Comparison of ENCODE assay signal across 9 mouse cellular contexts in the genomic region with DNA sequence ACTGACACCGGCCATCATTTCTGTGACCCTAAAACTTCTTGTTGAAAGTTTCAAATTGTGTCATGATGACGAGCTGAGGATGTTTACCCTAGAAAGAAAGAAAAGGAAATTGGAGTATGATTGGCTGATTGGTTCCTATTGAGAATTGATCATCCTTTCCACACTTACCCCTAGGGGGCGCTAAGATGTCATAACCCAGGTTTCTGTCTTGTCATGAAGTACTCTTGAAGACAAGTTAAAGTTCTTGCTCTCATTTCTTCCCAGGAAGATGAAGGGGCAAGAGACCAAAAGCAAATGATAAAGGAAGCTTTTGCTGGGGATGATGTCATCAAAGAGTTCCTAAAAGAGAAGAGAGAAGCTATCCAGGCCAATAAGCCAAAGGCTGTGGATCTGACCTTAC. TPM values are rescaled to one million over a fixed set of nuclear protein-coding genes. Genes with fewer than 3 reads are reported as not detected.
DNase-seq lines count a peak whose midpoint lies in the region; ATAC-seq and TF ChIP-seq lines count a peak whose summit lies in the region.
"Had no signal": no experiment of that assay in that cellular context is flagged by ENCODE, and none has a peak within 500 bp of the region (broad histone marks: within the 10 kb centered on the region; RNA-seq: fewer than 3 reads in every experiment).

No protein-coding gene starts in this region.

- H3K27ac ChIP-seq in kidney, adult 2 months (ENCODE audit: insufficient read depth, low read depth, low read length), result no peak overlapping the region
- no peak overlapping the region for H3K27ac ChIP-seq in kidney, embryonic 14.5 days (ENCODE audit: low read depth, low read length)
- H3K27ac ChIP-seq in limb, embryonic 14.5 days (replicated peaks; ENCODE audit: low read depth, low read length), result no peak overlapping the region
- H3K27ac ChIP-seq: hindbrain, embryonic 15.5 days had no signal

- no peak overlapping the region for H3K4me2 ChIP-seq in kidney, embryonic 14.5 days (replicated peaks; ENCODE audit: low read depth, low read length)
- no peak overlapping the region for H3K4me2 ChIP-seq in limb, embryonic 14.5 days (replicated peaks; ENCODE audit: low read depth, low read length, severe bottlenecking)
- H3K4me2 ChIP-seq: hindbrain, embryonic 15.5 days had no signal

- ATAC-seq in kidney, embryonic 14.5 days (ENCODE audit: low FRiP score, low TSS enrichment), result no peak
- peak; percentile 80 for ATAC-seq in CD4-positive, CD25-positive, alpha-beta regulatory T cell, adult 4 months
- peak; percentile 87 for ATAC-seq in erythroblast, adult 5-6 weeks (replicated peaks; ENCODE audit: low FRiP score, poor library complexity, severe bottlenecking)
- ATAC-seq in limb, embryonic 14.5 days (ENCODE audit: low FRiP score, low read depth), result no peak

- no peak overlapping the region for H3K9ac ChIP-seq in kidney, embryonic 14.5 days (ENCODE audit: low read depth, low read length)
- H3K9ac ChIP-seq in limb, embryonic 14.5 days (ENCODE audit: low read depth, low read length, severe bottlenecking), result no peak overlapping the region
- H3K9ac ChIP-seq: hindbrain, embryonic 15.5 days had no signal

- no peaks in the 10 kb centered on the region for H3K9me3 ChIP-seq in kidney, embryonic 14.5 days (ENCODE audit: control insufficient read depth, low read length)
- no peaks in the 10 kb centered on the region for H3K9me3 ChIP-seq in limb, embryonic 14.5 days (ENCODE audit: control insufficient read depth, low read length)
- H3K9me3 ChIP-seq: hindbrain, embryonic 15.5 days; megakaryocyte, embryonic 14.5 days had no signal

- H3K36me3 ChIP-seq in kidney, adult 2 months (ENCODE audit: control insufficient read depth, insufficient read depth, low read length), result no peaks in the 10 kb centered on the region; the same call in none of the 2 replicates
- peaks cover 4% of the 10 kb centered on the region; the same call in 1 of the 2 replicates for H3K36me3 ChIP-seq in kidney, embryonic 14.5 days (ENCODE audit: control insufficient read depth, insufficient read depth, low read length)
- peaks cover 14% of the 10 kb centered on the region for H3K36me3 ChIP-seq in limb, embryonic 14.5 days (ENCODE audit: control insufficient read depth, insufficient read depth, low read length)

- peak; percentile 45 for DNase-seq in kidney, adult 2 months
- DNase-seq in R1 (ENCODE audit: low read depth, low spot score), result peak; percentile 57
- DNase-seq in limb, embryonic 14.5 days (ENCODE audit: low spot score), result peak; percentile 49
- peak; percentile 48 to 81 for DNase-seq in spleen, postnatal 4 days (ENCODE audit: low spot score in 2 of 2)

- TF ChIP-seq CTCF in kidney, adult 2 months (conservative IDR thresholded peaks at IDR 0.05; ENCODE audit: insufficient read depth, insufficient read length, low read depth, low read length), result no peak

- H3K27me3 ChIP-seq in kidney, adult 2 months (replicated peaks; ENCODE audit: control insufficient read depth, insufficient read depth, low read length), result no peaks in the 10 kb centered on the region
- H3K27me3 ChIP-seq in kidney, embryonic 14.5 days (ENCODE audit: control insufficient read depth, insufficient read depth, low read length), result no peaks in the 10 kb centered on the region
- H3K27me3 ChIP-seq in limb, embryonic 14.5 days (ENCODE audit: control insufficient read depth, insufficient read depth, low read length), result no peaks in the 10 kb centered on the region
- H3K27me3 ChIP-seq: hindbrain, embryonic 15.5 days had no signal

- WGBS in kidney, adult 2 months, result 39% methylated on average over 3 of the region's 3 CpGs
- WGBS in kidney, embryonic 14.5 days, result 43% methylated on average over 3 of the region's 3 CpGs
- WGBS in limb, embryonic 14.5 days, result 38% methylated on average over 3 of the region's 3 CpGs

- H3K4me3 ChIP-seq in kidney, adult 2 months (ENCODE audit: insufficient read depth, low read depth, low read length), result no peak overlapping the region
- no peak overlapping the region for H3K4me3 ChIP-seq in kidney, embryonic 14.5 days (ENCODE audit: low read length)
- no peak overlapping the region for H3K4me3 ChIP-seq in limb, embryonic 14.5 days (replicated peaks; ENCODE audit: low read length)
- H3K4me3 ChIP-seq: hindbrain, embryonic 15.5 days; megakaryocyte, embryonic 14.5 days had no signal

- TF ChIP-seq POLR2A in kidney, adult 2 months (IDR thresholded peaks at IDR 0.05; ENCODE audit: low read depth, low read length), result no peak
- no peak for TF ChIP-seq POLR2A in limb, embryonic 14.5 days (IDR thresholded peaks at IDR 0.05; ENCODE audit: borderline replicate concordance, extremely low read depth, insufficient read depth, insufficient read length)

- H3K4me1 ChIP-seq in kidney, adult 2 months (ENCODE audit: control insufficient read depth, insufficient read depth, low read length), result no peaks in the 10 kb centered on the region
- H3K4me1 ChIP-seq in kidney, embryonic 14.5 days (ENCODE audit: control insufficient read depth, insufficient read depth, low read length), result no peaks in the 10 kb centered on the region
- H3K4me1 ChIP-seq in limb, embryonic 14.5 days (ENCODE audit: control insufficient read depth, insufficient read depth, low read length), result no peaks in the 10 kb centered on the region
- H3K4me1 ChIP-seq: hindbrain, embryonic 15.5 days had no signal

RNA-seq across cellular contexts. Expression of gene Utp14a, which starts 21.4 kb away (rescaled TPM):
- polyA plus RNA-seq in kidney, adult 2 months (2012; rRNA removed), result 1.6 and 2.4 TPM in 2 replicates
- polyA plus RNA-seq in kidney, embryonic 14.5 days (2014; fragmentation: Nextera tagmentation; extraction: Ambion mirVana), result 20.3 and 21.9 TPM in 2 replicates
- 10 to 100 TPM; 32.1 to 33.6 TPM for polyA plus RNA-seq in CD4-positive, CD25-positive, alpha-beta regulatory T cell, adult 4 months (2017; shearing (Covaris generic))
- 7.9 and 9.0 TPM in 2 replicates for total RNA-seq in erythroblast, adult 5-6 weeks (2015; ENCODE audit: low replicate concordance)
- total RNA-seq in erythroblast, adult 5-6 weeks (2017; ENCODE audit: low replicate concordance), result 8.8 and 14.2 TPM in 2 replicates
- 13.6 and 20.9 TPM in 2 replicates for polyA plus RNA-seq in limb, embryonic 14.5 days (2012; rRNA removed)
- polyA plus RNA-seq in limb, embryonic 14.5 days (2014; fragmentation: Nextera tagmentation; extraction: Ambion mirVana), result 19.0 and 21.0 TPM in 2 replicates

Comparison
In these comparisons a context has a peak if more than half of its experiments do, and no peak if none do; other contexts are left out.
1. ATAC-seq: peak in CD4-positive, CD25-positive, alpha-beta regulatory T cell, adult 4 months (single experiment) and erythroblast, adult 5-6 weeks (single experiment); none in kidney, embryonic 14.5 days (single experiment) and limb, embryonic 14.5 days (single experiment).
2. Peak in every context shown above with its lines, with median percentiles within 50 percentile points of each other: DNase-seq.